Mouse (Mus musculus) bone marrow macrophage, adult 2 months (primary cell): ENCODE results near the gene Gal3st4. TPM values are rescaled to one million over a fixed set of nuclear protein-coding genes. Genes with fewer than 3 reads are reported as not detected.

ENCODE experiments used
- H3K27ac ChIP-seq: 2 replicates; pipeline ENCODE4 v1.5.1; 2012; ENCODE audit warnings: low read depth, low read length; ENCODE audit not compliant: insufficient read depth
- H3K4me1 ChIP-seq: 2 replicates; pipeline ENCODE4 v1.6.1; 2012; ENCODE audit warnings: low read length; ENCODE audit not compliant: control insufficient read depth, insufficient read depth
- H3K4me3 ChIP-seq: 2 replicates; pipeline ENCODE4 v1.5.1; 2012; ENCODE audit warnings: mild to moderate bottlenecking, low read length, moderate library complexity; ENCODE audit not compliant: insufficient read depth
- CTCF ChIP-seq: IDR thresholded peaks from 2 replicates; pipeline ENCODE4 v1.5.1; 2012; ENCODE audit warnings: low read depth, mild to moderate bottlenecking, low read length, moderate library complexity
- POLR2A ChIP-seq: IDR thresholded peaks from 2 replicates; pipeline ENCODE4 v1.6.1; 2012; ENCODE audit warnings: mild to moderate bottlenecking, low read depth, low read length, borderline replicate concordance
- polyA plus RNA-seq: library from polyadenylated mRNA; stranded (reverse); fragments of >200 nt; gene quantifications from 2 replicates; pipeline ENCODE4 v1.2.4, GENCODE M21; 2012; ENCODE audit not compliant: missing spikeins, insufficient read depth, insufficient read length

Gene Gal3st4
- polyA plus RNA-seq, 1 experiment: not detected

- peak; percentile 80; the same call in 1 of the 2 replicates for TF ChIP-seq POLR2A
- TF ChIP-seq CTCF: no peak
- Histone ChIP-seq H3K4me3 (peak within 1 kb of the TSS; percentile 88), H3K4me1 (peaks cover 32% of the 10 kb centered on the region), H3K27ac (peak within 1 kb of the TSS; percentile 91)
Observed at GRCm38 (mm10) chr5:138263260-138264206, 9.1 kb downstream of the Gal3st4 start, which contains the start of gene BC037034. Gene BC037034, minus strand, starts transcription at chr5:138264033.

- peak overlapping the region; percentile 65 for H3K27ac ChIP-seq
- peak overlapping the region; percentile 88 for H3K4me3 ChIP-seq
- TF ChIP-seq POLR2A (no peak), CTCF (no peak)
- H3K4me1 ChIP-seq: peaks cover 40% of the 10 kb centered on the region
Observed at GRCm38 (mm10) chr5:138262582-138263240, 9.9 kb downstream of the Gal3st4 start.

GRCm38 (mm10) chr5:138262001-138262400, 10.6 kb downstream of the Gal3st4 start:
- Histone ChIP-seq H3K4me3 (peak overlapping the region; percentile 88), H3K27ac (peak overlapping the region; percentile 65), H3K4me1 (peaks cover 46% of the 10 kb centered on the region)
- no peak for TF ChIP-seq POLR2A
- no peak for TF ChIP-seq CTCF

GRCm38 (mm10) chr5:138260834-138261233, 11.8 kb downstream of the Gal3st4 start:
- H3K4me3 ChIP-seq: no peak overlapping the region

GRCm38 (mm10) chr5:138260051-138260450, 12.6 kb downstream of the Gal3st4 start:
- Histone ChIP-seq H3K4me1 (peaks cover 47% of the 10 kb centered on the region), H3K4me3 (no peak overlapping the region), H3K27ac (no peak overlapping the region)
- no peak for TF ChIP-seq POLR2A

More at GRCm38 (mm10) chr5:138260834-138261233, 11.8 kb downstream of the Gal3st4 start:
- H3K4me1 ChIP-seq: peaks cover 51% of the 10 kb centered on the region
- TF ChIP-seq POLR2A: no peak
- TF ChIP-seq CTCF: no peak
- H3K27ac ChIP-seq: no peak overlapping the region

GRCm38 (mm10) chr5:138258993-138259392, 13.6 kb downstream of the Gal3st4 start:
- no peak overlapping the region for H3K27ac ChIP-seq
- no peak overlapping the region for H3K4me3 ChIP-seq
- no peak for TF ChIP-seq CTCF
- no peak for TF ChIP-seq POLR2A
- H3K4me1 ChIP-seq: peaks cover 48% of the 10 kb centered on the region

GRCm38 (mm10) chr5:138258542-138258941, 14.1 kb downstream of the Gal3st4 start:
- no peak overlapping the region for H3K27ac ChIP-seq
- H3K4me3 ChIP-seq: no peak overlapping the region
- peaks cover 48% of the 10 kb centered on the region for H3K4me1 ChIP-seq
- no peak for TF ChIP-seq POLR2A
- no peak for TF ChIP-seq CTCF

GRCm38 (mm10) chr5:138258078-138258477, 14.6 kb downstream of the Gal3st4 start:
- peaks cover 48% of the 10 kb centered on the region for H3K4me1 ChIP-seq
- H3K27ac ChIP-seq: no peak overlapping the region
- TF ChIP-seq CTCF: no peak
- TF ChIP-seq POLR2A: no peak
- no peak overlapping the region for H3K4me3 ChIP-seq

- peaks cover 48% of the 10 kb centered on the region for H3K4me1 ChIP-seq
- no peak for TF ChIP-seq POLR2A
- no peak for TF ChIP-seq CTCF
- peak overlapping the region; percentile 35 for H3K27ac ChIP-seq
- H3K4me3 ChIP-seq: no peak overlapping the region
Observed at GRCm38 (mm10) chr5:138257585-138257978, 15.1 kb downstream of the Gal3st4 start.
